Mouse (Mus musculus): ENCODE results near the gene Sowaha. TPM values are rescaled to one million over a fixed set of nuclear protein-coding genes. Genes with fewer than 3 reads are reported as not detected.

Sowaha gene
- polyA plus RNA-seq, 1 experiment from 2014 or later, result 1.6 TPM

DNA sequence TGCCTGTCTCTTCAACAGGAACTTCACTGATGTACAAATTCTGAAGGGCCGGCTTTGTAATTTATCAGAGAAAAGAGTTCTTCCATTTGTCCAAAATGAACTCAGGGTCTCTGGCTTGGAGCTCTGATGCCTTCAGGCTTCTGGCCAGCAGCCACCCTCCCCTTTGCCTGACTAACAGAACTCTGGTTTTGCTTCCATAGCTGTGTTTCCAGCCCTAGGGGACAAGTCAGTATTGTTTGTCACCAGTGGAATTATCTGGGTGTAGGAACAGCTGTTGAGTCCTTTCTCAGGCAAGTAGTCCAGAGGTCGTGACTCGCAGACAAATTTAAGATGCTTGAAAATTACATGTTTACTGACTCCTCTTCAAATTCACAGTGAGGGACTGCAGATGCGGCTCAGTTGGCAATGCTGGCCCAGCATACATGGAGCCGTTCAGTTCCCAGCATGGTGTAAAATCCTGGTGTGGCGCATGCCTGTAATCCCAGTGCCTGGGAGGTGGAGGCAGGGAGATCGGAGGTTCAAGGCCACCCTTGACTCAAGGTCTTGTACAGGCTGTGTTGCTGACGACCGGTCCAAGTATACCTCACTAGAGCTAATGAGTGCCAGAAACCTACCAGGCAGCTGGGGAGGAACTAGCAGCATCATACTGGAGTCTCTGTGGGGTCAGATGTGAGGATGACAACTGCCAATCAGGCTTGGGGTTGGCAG, 27.2 kb upstream of the Sowaha start:
- Histone ChIP-seq H3K27me3 (ENCODE audit: control insufficient read depth, insufficient read depth, low read depth, low read length) (no peaks in the 10 kb centered on the region), H3K9ac (ENCODE audit: low read depth, low read length) (no peak overlapping the region), H3K36me3 (ENCODE audit: control insufficient read depth, insufficient read depth, low read length) (no peaks in the 10 kb centered on the region), H3K4me2 (ENCODE audit: low read length) (no peak overlapping the region), H3K27ac (ENCODE audit: low read length) (no peak overlapping the region), H3K4me3 (ENCODE audit: low read depth, low read length) (no peak overlapping the region), H3K9me3 (replicated peaks; ENCODE audit: control insufficient read depth, low read length, poor library complexity, severe bottlenecking) (no peaks in the 10 kb centered on the region), H3K4me1 (ENCODE audit: control insufficient read depth, insufficient read depth, low read length) (no peaks in the 10 kb centered on the region)
- WGBS, result 85% methylated on average over 9 of the region's 9 CpGs
- ATAC-seq, result no peak

DNA sequence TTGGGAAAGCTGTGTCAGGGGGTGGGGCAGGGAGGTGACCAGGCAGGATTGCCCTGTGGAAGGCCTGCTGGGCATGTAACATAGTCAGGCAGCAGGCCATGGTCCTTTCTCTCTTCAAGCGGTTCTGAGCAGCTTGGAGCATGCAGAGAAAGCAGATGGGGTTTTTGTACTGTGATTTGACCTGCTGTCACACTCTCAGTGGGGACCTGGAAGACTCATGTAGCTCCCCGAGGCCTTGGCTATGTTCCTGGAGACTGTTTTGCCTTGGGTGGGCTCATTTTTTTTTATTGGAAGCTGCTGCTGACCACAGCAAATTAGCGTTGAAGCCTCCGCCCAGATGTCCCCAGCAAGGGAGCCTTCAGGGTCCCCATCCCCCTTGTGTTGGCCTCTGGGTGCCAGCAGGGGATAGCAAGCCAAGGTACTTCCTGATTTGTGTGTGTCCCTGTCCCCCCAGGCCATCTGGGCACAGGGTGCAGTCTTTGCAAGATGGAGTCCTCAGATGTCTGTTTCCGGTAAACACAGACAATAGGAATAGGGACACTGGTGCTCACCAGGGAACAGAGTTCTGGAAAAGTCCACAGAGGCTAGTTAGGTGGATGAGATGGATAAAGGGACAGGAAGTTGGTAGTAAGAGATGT, 25.1 kb upstream of the Sowaha start:
- ATAC-seq, result no peak
- Histone ChIP-seq H3K4me2 (ENCODE audit: low read length) (no peak overlapping the region), H3K27me3 (ENCODE audit: control insufficient read depth, insufficient read depth, low read depth, low read length) (no peaks in the 10 kb centered on the region), H3K36me3 (ENCODE audit: control insufficient read depth, insufficient read depth, low read length) (no peaks in the 10 kb centered on the region), H3K27ac (ENCODE audit: low read length) (no peak overlapping the region), H3K4me1 (ENCODE audit: control insufficient read depth, insufficient read depth, low read length) (no peaks in the 10 kb centered on the region), H3K4me3 (ENCODE audit: low read depth, low read length) (no peak overlapping the region), H3K9ac (ENCODE audit: low read depth, low read length) (no peak overlapping the region), H3K9me3 (replicated peaks; ENCODE audit: control insufficient read depth, low read length, poor library complexity, severe bottlenecking) (no peaks in the 10 kb centered on the region)
- WGBS, result 56% methylated on average over 5 of the region's 5 CpGs

DNA sequence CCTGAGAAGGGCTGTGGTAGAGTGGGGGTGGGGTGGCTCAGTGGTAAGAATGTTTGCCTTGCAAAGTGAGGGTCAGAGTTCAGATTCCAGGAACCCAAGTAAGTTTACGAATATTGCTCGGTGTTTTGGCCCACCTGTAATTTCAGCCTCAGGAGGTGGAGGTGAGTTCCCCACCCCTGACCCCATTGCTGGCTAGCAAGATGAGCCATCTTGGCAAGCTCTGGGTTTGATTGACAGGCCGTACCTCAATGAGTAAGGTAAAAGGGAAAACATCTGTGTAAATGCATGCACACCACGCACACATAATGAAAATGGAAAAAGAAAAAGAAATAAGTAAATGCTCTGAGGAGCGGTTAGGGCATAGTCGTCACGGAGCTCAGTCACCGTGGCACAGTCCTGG, 24.3 kb upstream of the Sowaha start:
- WGBS, result 93% methylated on average over 8 of the region's 8 CpGs
- Histone ChIP-seq H3K4me3 (ENCODE audit: low read depth, low read length) (no peak overlapping the region), H3K4me1 (ENCODE audit: control insufficient read depth, insufficient read depth, low read length) (no peaks in the 10 kb centered on the region), H3K4me2 (ENCODE audit: low read length) (no peak overlapping the region), H3K27me3 (ENCODE audit: control insufficient read depth, insufficient read depth, low read depth, low read length) (no peaks in the 10 kb centered on the region), H3K36me3 (ENCODE audit: control insufficient read depth, insufficient read depth, low read length) (no peaks in the 10 kb centered on the region), H3K9ac (ENCODE audit: low read depth, low read length) (no peak overlapping the region), H3K9me3 (replicated peaks; ENCODE audit: control insufficient read depth, low read length, poor library complexity, severe bottlenecking) (no peaks in the 10 kb centered on the region), H3K27ac (ENCODE audit: low read length) (no peak overlapping the region)
- ATAC-seq, result no peak

DNA sequence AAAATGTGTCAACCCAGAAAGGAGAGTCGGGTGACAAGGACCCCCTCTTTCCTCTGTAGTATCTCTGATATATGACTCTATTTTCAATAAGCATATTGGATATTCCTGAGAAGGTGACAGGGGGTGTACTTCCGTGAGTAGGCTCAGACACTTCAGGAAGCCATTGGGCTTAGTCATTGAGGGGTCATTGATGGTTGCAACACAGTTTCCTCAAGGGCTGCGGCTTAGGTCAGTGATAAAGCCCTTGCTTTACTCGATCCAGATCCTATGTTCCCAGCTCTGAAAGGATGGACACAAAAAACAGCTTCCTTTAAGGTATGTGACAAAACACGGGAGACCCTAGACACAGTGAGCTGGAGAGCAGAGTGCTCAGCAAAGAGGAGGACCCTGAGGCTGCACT, 23.7 kb upstream of the Sowaha start:
- H3K4me1 ChIP-seq (ENCODE audit: control insufficient read depth, insufficient read depth, low read length), result no peaks in the 10 kb centered on the region
- H3K27me3 ChIP-seq (ENCODE audit: control insufficient read depth, insufficient read depth, low read depth, low read length), result no peaks in the 10 kb centered on the region
- H3K36me3 ChIP-seq (ENCODE audit: control insufficient read depth, insufficient read depth, low read length), result no peaks in the 10 kb centered on the region
- H3K9me3 ChIP-seq (replicated peaks; ENCODE audit: control insufficient read depth, low read length, poor library complexity, severe bottlenecking), result no peaks in the 10 kb centered on the region
- H3K9ac ChIP-seq (ENCODE audit: low read depth, low read length), result no peak overlapping the region
- WGBS, result 90% methylated on average over 5 of the region's 5 CpGs
- no peak overlapping the region for H3K4me3 ChIP-seq (ENCODE audit: low read depth, low read length)
- no peak overlapping the region for H3K27ac ChIP-seq (ENCODE audit: low read length)
- ATAC-seq, result no peak
- no peak overlapping the region for H3K4me2 ChIP-seq (ENCODE audit: low read length)

DNA sequence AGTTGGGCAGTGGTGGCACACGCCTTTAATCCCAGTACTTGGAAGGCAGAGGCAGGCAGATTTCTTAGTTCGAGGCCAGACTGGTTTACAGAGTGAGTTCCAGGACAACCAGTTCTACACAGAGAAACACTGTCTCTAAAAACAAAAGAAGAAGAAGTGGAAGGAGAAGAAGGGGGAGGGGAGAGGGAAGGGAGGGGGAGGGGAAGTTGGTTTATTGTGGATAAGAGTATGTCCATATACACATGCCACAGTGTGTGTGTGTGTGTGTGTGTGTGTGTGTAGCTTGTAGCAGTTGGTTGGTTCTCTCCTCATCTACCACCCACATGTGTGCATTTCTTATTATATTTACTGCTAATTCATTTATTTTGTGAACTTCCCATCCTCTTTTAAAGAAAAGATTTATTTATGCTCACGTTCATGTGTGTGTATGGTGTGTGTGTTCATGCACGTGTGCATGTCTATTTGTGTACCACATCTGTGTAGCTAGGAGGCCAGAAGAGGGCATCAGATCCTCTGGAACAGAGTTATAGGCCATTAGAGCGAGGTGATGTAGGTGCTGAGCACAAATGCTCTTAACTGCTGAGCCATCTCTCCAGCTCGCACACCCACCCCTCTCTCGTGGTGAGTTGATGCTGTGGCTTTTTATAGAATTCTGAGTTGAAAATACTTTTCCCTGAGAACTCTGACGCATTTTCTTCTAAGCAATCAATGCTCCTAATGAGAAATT, 22.1 kb upstream of the Sowaha start:
- Histone ChIP-seq H3K4me3 (ENCODE audit: low read depth, low read length) (no peak overlapping the region), H3K36me3 (ENCODE audit: control insufficient read depth, insufficient read depth, low read length) (no peaks in the 10 kb centered on the region), H3K27ac (ENCODE audit: low read length) (no peak overlapping the region), H3K9ac (ENCODE audit: low read depth, low read length) (no peak overlapping the region), H3K4me1 (ENCODE audit: control insufficient read depth, insufficient read depth, low read length) (no peaks in the 10 kb centered on the region), H3K4me2 (ENCODE audit: low read length) (no peak overlapping the region), H3K27me3 (ENCODE audit: control insufficient read depth, insufficient read depth, low read depth, low read length) (no peaks in the 10 kb centered on the region), H3K9me3 (replicated peaks; ENCODE audit: control insufficient read depth, low read length, poor library complexity, severe bottlenecking) (no peaks in the 10 kb centered on the region)
- 83% methylated on average over 8 of the region's 8 CpGs for WGBS
- no peak for ATAC-seq

DNA sequence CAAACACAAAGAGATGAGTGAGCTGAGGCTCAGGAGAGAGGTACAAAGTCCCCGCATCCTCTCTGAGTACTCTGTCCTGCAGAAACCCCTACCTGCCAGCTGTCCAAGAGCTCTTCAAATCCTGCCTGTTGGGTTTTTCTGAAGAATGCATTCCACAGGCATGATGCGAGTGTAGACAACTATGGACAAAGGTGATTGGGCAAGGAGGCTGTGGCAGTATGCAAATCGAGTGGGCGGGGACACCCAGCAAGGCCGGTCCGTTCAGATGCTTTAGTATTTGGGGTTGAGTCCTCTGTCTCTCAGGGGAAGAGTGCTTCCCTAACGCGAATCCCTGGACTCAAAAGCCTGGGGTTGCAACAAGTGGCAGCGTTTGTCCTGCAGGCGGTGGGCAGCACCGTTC, 20.5 kb upstream of the Sowaha start:
- Histone ChIP-seq H3K27ac (ENCODE audit: low read length) (no peak overlapping the region), H3K36me3 (ENCODE audit: control insufficient read depth, insufficient read depth, low read length) (no peaks in the 10 kb centered on the region), H3K9ac (ENCODE audit: low read depth, low read length) (no peak overlapping the region), H3K27me3 (ENCODE audit: control insufficient read depth, insufficient read depth, low read depth, low read length) (no peaks in the 10 kb centered on the region; the same call in 1 of the 2 replicates), H3K4me2 (ENCODE audit: low read length) (no peak overlapping the region), H3K9me3 (replicated peaks; ENCODE audit: control insufficient read depth, low read length, poor library complexity, severe bottlenecking) (no peaks in the 10 kb centered on the region), H3K4me1 (ENCODE audit: control insufficient read depth, insufficient read depth, low read length) (no peaks in the 10 kb centered on the region), H3K4me3 (ENCODE audit: low read depth, low read length) (no peak overlapping the region)
- WGBS, result 9% methylated on average over 11 of the region's 11 CpGs
- ATAC-seq, result no peak

DNA sequence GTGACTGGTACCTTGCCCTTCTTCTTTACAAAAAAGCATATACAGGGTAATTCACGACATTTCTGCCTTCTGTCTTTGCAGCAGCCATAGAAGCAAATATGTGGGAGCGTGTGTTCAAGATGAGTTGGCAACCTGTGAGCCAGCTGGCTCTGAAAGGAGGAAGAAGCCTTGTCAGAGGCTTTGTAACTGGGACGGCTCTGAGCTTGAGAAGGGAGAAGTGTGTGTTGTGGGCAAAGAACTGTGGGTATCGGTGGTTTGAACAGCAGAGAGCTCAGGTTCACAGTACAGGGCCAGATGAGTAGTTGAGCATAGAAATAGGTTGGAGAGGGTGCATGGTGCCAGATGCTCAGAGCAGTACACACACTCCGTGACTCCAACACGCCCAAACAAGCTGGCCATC, 16.9 kb upstream of the Sowaha start:
- 82% methylated on average over 6 of the region's 6 CpGs for WGBS
- no peaks in the 10 kb centered on the region for H3K36me3 ChIP-seq (ENCODE audit: control insufficient read depth, insufficient read depth, low read length)
- no peak for ATAC-seq

DNA sequence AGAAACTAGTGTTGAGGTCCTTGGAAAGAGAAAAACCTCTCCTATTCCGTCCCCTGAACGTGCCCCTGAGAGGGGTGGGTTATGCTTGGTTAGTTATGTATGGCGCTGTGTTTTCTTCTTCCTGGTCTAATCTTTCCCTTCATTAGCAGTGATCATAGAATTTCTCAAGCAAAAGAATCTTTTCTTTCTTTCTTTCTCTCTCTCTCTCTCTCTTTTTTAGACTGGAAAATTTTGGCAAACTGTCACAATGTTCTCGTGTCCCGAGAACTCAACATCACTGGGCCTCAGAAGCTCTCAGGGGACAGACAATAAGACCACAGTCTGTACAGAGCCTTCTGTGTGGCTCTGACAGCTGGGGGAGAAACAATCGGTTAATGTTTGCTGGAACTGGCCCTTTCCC, 15.3 kb upstream of the Sowaha start:
- H3K27me3 ChIP-seq (ENCODE audit: control insufficient read depth, insufficient read depth, low read depth, low read length), result no peaks in the 10 kb centered on the region; the same call in 1 of the 2 replicates
- 21% methylated on average over 6 of the region's 6 CpGs for WGBS
- no peak overlapping the region for H3K27ac ChIP-seq (ENCODE audit: low read length)
- no peak overlapping the region for H3K9ac ChIP-seq (ENCODE audit: low read depth, low read length)
- no peaks in the 10 kb centered on the region for H3K4me1 ChIP-seq (ENCODE audit: control insufficient read depth, insufficient read depth, low read length)
- H3K4me2 ChIP-seq (ENCODE audit: low read length), result no peak overlapping the region
- no peaks in the 10 kb centered on the region for H3K36me3 ChIP-seq (ENCODE audit: control insufficient read depth, insufficient read depth, low read length)
- no peak for ATAC-seq
- no peak overlapping the region for H3K4me3 ChIP-seq (ENCODE audit: low read depth, low read length)
- no peaks in the 10 kb centered on the region for H3K9me3 ChIP-seq (replicated peaks; ENCODE audit: control insufficient read depth, low read length, poor library complexity, severe bottlenecking)

More for the DNA sequence above, 16.9 kb upstream of the Sowaha start:
- Histone ChIP-seq H3K27me3 (ENCODE audit: control insufficient read depth, insufficient read depth, low read depth, low read length) (no peaks in the 10 kb centered on the region; the same call in 1 of the 2 replicates), H3K4me3 (ENCODE audit: low read depth, low read length) (no peak overlapping the region), H3K27ac (ENCODE audit: low read length) (no peak overlapping the region), H3K4me2 (ENCODE audit: low read length) (no peak overlapping the region), H3K4me1 (ENCODE audit: control insufficient read depth, insufficient read depth, low read length) (no peaks in the 10 kb centered on the region), H3K9ac (ENCODE audit: low read depth, low read length) (no peak overlapping the region), H3K9me3 (replicated peaks; ENCODE audit: control insufficient read depth, low read length, poor library complexity, severe bottlenecking) (no peaks in the 10 kb centered on the region)

All from midbrain, embryonic 16.5 days (tissue).